Mouse (Mus musculus) adrenal gland, postnatal 10 days (tissue): ENCODE data around the gene 1700010B08Rik. TPM values are rescaled to one million over a fixed set of nuclear protein-coding genes. Genes with fewer than 3 reads are reported as not detected.

Source experiments
- microRNA-seq: library from miRNA; unstranded; fragments of <30 nt; microRNA quantifications from one replicate; pipeline ENCODE4 v1.2.0, GENCODE M21; 2021
- total RNA-seq, 2 experiments: library from RNA; stranded (reverse); gene quantifications; 2 replicates each; pipeline ENCODE4 v1.2.3; 2021

The 1700010B08Rik gene
- total RNA-seq, 2 experiments from 2014 or later, result not detected

Small RNAs within 50 kb of the gene (microRNA-seq; reads per million reads assigned to microRNA genes)
- not detected for gene Mir6340

Other genes with a start within 250 kb of the 1700010B08Rik start
- gene 1700021F07Rik, start 196.8 kb upstream of the 1700010B08Rik start, total RNA-seq, result not detected
- not detected for gene Ankrd60, start 141.1 kb upstream of the 1700010B08Rik start, total RNA-seq
- 10 to 100 TPM; 28.3 to 29.8 TPM for gene Rab22a, start 59.7 kb upstream of the 1700010B08Rik start, total RNA-seq
- 100 to 1,000 TPM; 132 to 136 TPM for gene Vapb, start 18.1 kb downstream of the 1700010B08Rik start, total RNA-seq